Mouse (Mus musculus): ENCODE results near the gene Fpr3.

- TF ChIP-seq CHD2 (IDR thresholded peaks at IDR 0.05; ENCODE audit: low read length) (no peak), MYC (IDR thresholded peaks at IDR 0.05; ENCODE audit: low read depth, low read length) (no peak), USF1 (IDR thresholded peaks at IDR 0.05; ENCODE audit: low read depth, low read length) (no peak), CTCF (IDR thresholded peaks at IDR 0.05 in 2 of 3, conservative IDR thresholded peaks at IDR 0.05 in 1 of 3; ENCODE audit: control insufficient read depth in 1 of 3, insufficient read depth in 1 of 3, low read depth in 2 of 3, low read length in 3 of 3, poor library complexity in 1 of 3, severe bottlenecking in 1 of 3) (no peak)
These were observed 44.0 kb upstream of the Fpr3 start for GRCm38 (mm10) chr17:17843534-17844261.

All from MEL (cell line).